Mouse (Mus musculus) embryo, embryonic 10 days (tissue): ENCODE results near the gene Rab11fip2.

Experiments
- DNase-seq: peaks from one replicate; pipeline ENCODE4 v3.0.0-alpha.2; 2015; ENCODE audit warnings: low spot score

Rab11fip2 gene

GRCm38 (mm10) chr19:59943322-59943871, at the start of gene Rab11fip2:
Rab11fip2 (minus strand) TSS chr19:59943654.
- peak; percentile 90 for DNase-seq

GRCm38 (mm10) chr19:59981588-59981987, 38.1 kb upstream of the Rab11fip2 start:
- DNase-seq, result no peak

GRCm38 (mm10) chr19:59954936-59955335, 11.5 kb upstream of the Rab11fip2 start:
- DNase-seq, result no peak

GRCm38 (mm10) chr19:59949731-59950130, 6.3 kb upstream of the Rab11fip2 start:
- no peak for DNase-seq

GRCm38 (mm10) chr19:59942716-59943321, 635 bp downstream of the Rab11fip2 start:
- peak; percentile 66 for DNase-seq

- no peak for DNase-seq
These were observed 3.7 kb downstream of the Rab11fip2 start for GRCm38 (mm10) chr19:59939711-59940110.

GRCm38 (mm10) chr19:59932085-59932484, 11.4 kb downstream of the Rab11fip2 start:
- no peak for DNase-seq

- DNase-seq, result no peak
These were observed 14.8 kb downstream of the Rab11fip2 start for GRCm38 (mm10) chr19:59928672-59929071.

GRCm38 (mm10) chr19:59926125-59926524, 17.3 kb downstream of the Rab11fip2 start:
- no peak for DNase-seq

- DNase-seq, result no peak
These were observed 22.6 kb downstream of the Rab11fip2 start for GRCm38 (mm10) chr19:59920846-59921245.

GRCm38 (mm10) chr19:59917901-59918613, 25.4 kb downstream of the Rab11fip2 start:
- DNase-seq, result no peak

GRCm38 (mm10) chr19:59911554-59911953, 31.9 kb downstream of the Rab11fip2 start:
- no peak for DNase-seq

GRCm38 (mm10) chr19:59905296-59906081, 38.0 kb downstream of the Rab11fip2 start:
- no peak for DNase-seq

- DNase-seq, result no peak
These were observed 43.5 kb downstream of the Rab11fip2 start for GRCm38 (mm10) chr19:59899965-59900364.

GRCm38 (mm10) chr19:59898301-59898700, 45.2 kb downstream of the Rab11fip2 start:
- no peak for DNase-seq

GRCm38 (mm10) chr19:59889383-59889782, 54.1 kb downstream of the Rab11fip2 start:
- DNase-seq, result no peak

- no peak for DNase-seq
These were observed 54.6 kb downstream of the Rab11fip2 start for GRCm38 (mm10) chr19:59888846-59889245.

- DNase-seq, result no peak
These were observed 55.6 kb downstream of the Rab11fip2 start for GRCm38 (mm10) chr19:59887866-59888265.

- no peak for DNase-seq
These were observed 58.2 kb downstream of the Rab11fip2 start for GRCm38 (mm10) chr19:59885301-59885700.

- no peak for DNase-seq
These were observed 66.2 kb downstream of the Rab11fip2 start for GRCm38 (mm10) chr19:59877238-59877637.

- DNase-seq, result no peak
These were observed 76.8 kb downstream of the Rab11fip2 start for GRCm38 (mm10) chr19:59866666-59867065.

GRCm38 (mm10) chr19:59862423-59862822, 81.0 kb downstream of the Rab11fip2 start:
- DNase-seq, result no peak

GRCm38 (mm10) chr19:59860799-59861198, 82.7 kb downstream of the Rab11fip2 start:
- DNase-seq, result no peak
